Mouse (Mus musculus) hindbrain, embryonic 14.5 days (tissue): ENCODE data around the gene Plin5. TPM values are rescaled to one million over a fixed set of nuclear protein-coding genes. Genes with fewer than 3 reads are reported as not detected.

Experiments
- ATAC-seq: fragments of 200-750 bp; cut with Nextera tagmentation; 2 replicates; pipeline ENCODE4 v1.8.0; 2017; ENCODE audit warnings: moderate number of reproducible peaks, mild to moderate bottlenecking, moderate TSS enrichment, moderate library complexity; ENCODE audit not compliant: low FRiP score
- DNase-seq: peaks from one replicate; pipeline ENCODE4 v3.0.0-alpha.2; 2015; ENCODE audit warnings: low spot score
- H3K27ac ChIP-seq: fragments of 300-500 bp; sonication (generic); 2 replicates; pipeline ENCODE4 v1.5.1; 2014; ENCODE audit warnings: mild to moderate bottlenecking, moderate library complexity
- H3K27me3 ChIP-seq: fragments of 300-500 bp; sonication (generic); 2 replicates; pipeline ENCODE4 v1.6.1; 2014; ENCODE audit warnings: mild to moderate bottlenecking, low read length, mixed read lengths; ENCODE audit not compliant: control insufficient read depth, insufficient read depth
- H3K36me3 ChIP-seq: fragments of 300-500 bp; sonication (generic); replicated peaks from 2 replicates; pipeline ENCODE4 v1.6.1; 2014; ENCODE audit not compliant: control insufficient read depth, insufficient read depth
- H3K4me1 ChIP-seq: fragments of 300-500 bp; sonication (generic); replicated peaks from 2 replicates; pipeline ENCODE4 v1.6.1; 2014; ENCODE audit warnings: antibody characterized with exemption, low read length, mixed read lengths; ENCODE audit not compliant: control insufficient read depth, insufficient read depth
- H3K4me2 ChIP-seq: fragments of 300-500 bp; sonication (generic); replicated peaks from 2 replicates; pipeline ENCODE4 v1.6.1; 2014; ENCODE audit warnings: mild to moderate bottlenecking, moderate library complexity
- H3K4me3 ChIP-seq: fragments of 300-500 bp; sonication (generic); replicated peaks from 2 replicates; pipeline ENCODE4 v1.5.1; 2014; ENCODE audit warnings: mild to moderate bottlenecking, low read length
- H3K9ac ChIP-seq: fragments of 300-500 bp; sonication (generic); 2 replicates; pipeline ENCODE4 v1.6.1; 2014
- H3K9me3 ChIP-seq: fragments of 300-500 bp; sonication (generic); 2 replicates; pipeline ENCODE4 v1.6.1; 2016; ENCODE audit warnings: low read length; ENCODE audit not compliant: control insufficient read depth
- WGBS: fragments of 180-500 bp; shearing (Covaris S2); extraction: QIAGEN DNeasy Blood & Tissue Kit; methylation state at CpG from one replicate; pipeline ENCODE4 v1.1.7; 2014; 5-methylcytosine and 5-hydroxymethylcytosine counted together
- polyA plus RNA-seq: library from polyadenylated mRNA; unstranded; fragments of >200 nt; fragmentation: Nextera tagmentation; extraction: Ambion mirVana; gene quantifications from 2 replicates; pipeline ENCODE4 v1.2.1, GENCODE M21; 2014

Plin5 gene
- polyA plus RNA-seq, 1 experiment from 2014 or later = 1.9 TPM

- ATAC-seq (0 out of 2 replicates have a peak, but pooled peaks have one; percentile 10), DNase-seq (no peak)
- no peaks in the 10 kb centered on the region for H3K9me3 ChIP-seq
- 18% methylated on average over 9 of the region's 9 CpGs for WGBS
- peak overlapping the region; percentile 34 for H3K4me3 ChIP-seq
- H3K9ac ChIP-seq = peak overlapping the region; percentile 71; the same call in 1 of the 2 replicates
- no peak overlapping the region for H3K27ac ChIP-seq
- peaks cover 4% of the 10 kb centered on the region; the same call in 1 of the 2 replicates for H3K4me1 ChIP-seq
- H3K27me3 ChIP-seq = peaks cover 22% of the 10 kb centered on the region; the same call in 1 of the 2 replicates
- peak overlapping the region; percentile 85 for H3K4me2 ChIP-seq
- no peaks in the 10 kb centered on the region for H3K36me3 ChIP-seq
Observed at GRCm38 (mm10) chr17:56148280-56148679, 30.9 kb upstream of the Plin5 start.

- DNase-seq (no peak), ATAC-seq (no peak)
- no peaks in the 10 kb centered on the region for H3K36me3 ChIP-seq
- H3K4me3 ChIP-seq = no peak overlapping the region
- H3K4me2 ChIP-seq = no peak overlapping the region
- H3K27ac ChIP-seq = no peak overlapping the region
- peaks cover 4% of the 10 kb centered on the region; the same call in 1 of the 2 replicates for H3K4me1 ChIP-seq
- peaks cover 22% of the 10 kb centered on the region; the same call in 1 of the 2 replicates for H3K27me3 ChIP-seq
- H3K9ac ChIP-seq = no peak overlapping the region
- 59% methylated on average over 12 of the region's 12 CpGs for WGBS
- no peaks in the 10 kb centered on the region for H3K9me3 ChIP-seq
Observed at GRCm38 (mm10) chr17:56147420-56147819, 30.0 kb upstream of the Plin5 start.

GRCm38 (mm10) chr17:56146131-56146530 is 28.7 kb upstream of the Plin5 start:
- 20% methylated on average over 9 of the region's 9 CpGs for WGBS
- Histone ChIP-seq H3K4me1 (peaks cover 10% of the 10 kb centered on the region; the same call in 1 of the 2 replicates), H3K27ac (no peak overlapping the region), H3K4me2 (no peak overlapping the region), H3K9me3 (no peaks in the 10 kb centered on the region), H3K4me3 (no peak overlapping the region), H3K27me3 (peaks cover 21% of the 10 kb centered on the region; the same call in 1 of the 2 replicates), H3K9ac (no peak overlapping the region), H3K36me3 (no peaks in the 10 kb centered on the region)
- DNase-seq = no peak
- ATAC-seq = no peak

GRCm38 (mm10) chr17:56144546-56144945 is 27.1 kb upstream of the Plin5 start:
- no peak overlapping the region for H3K4me3 ChIP-seq
- H3K4me1 ChIP-seq = peaks cover 10% of the 10 kb centered on the region; the same call in 1 of the 2 replicates
- no peak overlapping the region for H3K4me2 ChIP-seq
- H3K9me3 ChIP-seq = no peaks in the 10 kb centered on the region
- 79% methylated on average over 9 of the region's 9 CpGs for WGBS
- no peak for ATAC-seq
- DNase-seq = no peak
- no peak overlapping the region for H3K27ac ChIP-seq
- H3K9ac ChIP-seq = no peak overlapping the region
- peaks cover 9% of the 10 kb centered on the region; the same call in 1 of the 2 replicates for H3K27me3 ChIP-seq
- no peaks in the 10 kb centered on the region for H3K36me3 ChIP-seq

- Histone ChIP-seq H3K4me2 (peak overlapping the region; percentile 63), H3K27ac (no peak overlapping the region)
Observed at GRCm38 (mm10) chr17:56141702-56142605, 24.6 kb upstream of the Plin5 start.

GRCm38 (mm10) chr17:56139858-56140595 is 22.6 kb upstream of the Plin5 start, which contains the start of gene Sema6b:
TSS of gene Sema6b (minus strand) at chr17:56140343.
- peak within 1 kb of the TSS; percentile 79 for H3K4me2 ChIP-seq
- H3K27me3 ChIP-seq = no peaks in the 10 kb centered on the region
- H3K4me1 ChIP-seq = peaks cover 17% of the 10 kb centered on the region
- peak within 1 kb of the TSS; percentile 85 for H3K4me3 ChIP-seq
- peak within 1 kb of the TSS; percentile 87 for H3K9ac ChIP-seq
- peak within 1 kb of the TSS; percentile 78 for H3K27ac ChIP-seq
- ATAC-seq = peak; percentile 49
- DNase-seq = peak; percentile 79
- H3K36me3 ChIP-seq = no peaks in the 10 kb centered on the region
- no peaks in the 10 kb centered on the region for H3K9me3 ChIP-seq
- WGBS = 1% methylated on average over 76 of the region's 79 CpGs

More at GRCm38 (mm10) chr17:56141702-56142605, 24.6 kb upstream of the Plin5 start:
- Histone ChIP-seq H3K4me1 (peaks cover 17% of the 10 kb centered on the region), H3K36me3 (no peaks in the 10 kb centered on the region), H3K9ac (peak overlapping the region; percentile 57), H3K9me3 (no peaks in the 10 kb centered on the region), H3K4me3 (peak overlapping the region; percentile 39), H3K27me3 (no peaks in the 10 kb centered on the region)
- DNase-seq (peak; percentile 62), ATAC-seq (peak; percentile 44)
- WGBS = under 1% methylated on average over 41 of the region's 47 CpGs

- H3K9me3 ChIP-seq = no peaks in the 10 kb centered on the region
- H3K4me3 ChIP-seq = peak overlapping the region; percentile 85
- H3K4me1 ChIP-seq = peaks cover 18% of the 10 kb centered on the region
- no peaks in the 10 kb centered on the region for H3K27me3 ChIP-seq
- peak overlapping the region; percentile 87 for H3K9ac ChIP-seq
- WGBS = 5% methylated on average over 20 of the region's 21 CpGs
- peak overlapping the region; percentile 79 for H3K4me2 ChIP-seq
- DNase-seq = no peak
- peak overlapping the region; percentile 78 for H3K27ac ChIP-seq
- no peaks in the 10 kb centered on the region for H3K36me3 ChIP-seq
- ATAC-seq = peak; percentile 19
Observed at GRCm38 (mm10) chr17:56139355-56139754, 22.0 kb upstream of the Plin5 start.

- WGBS = 17% methylated on average over 25 of the region's 25 CpGs
- no peaks in the 10 kb centered on the region for H3K36me3 ChIP-seq
- DNase-seq = no peak
- peak overlapping the region; percentile 85 for H3K4me3 ChIP-seq
- H3K9ac ChIP-seq = peak overlapping the region; percentile 87
- H3K4me2 ChIP-seq = peak overlapping the region; percentile 79
- H3K9me3 ChIP-seq = no peaks in the 10 kb centered on the region
- H3K4me1 ChIP-seq = peaks cover 21% of the 10 kb centered on the region
- no peaks in the 10 kb centered on the region for H3K27me3 ChIP-seq
- no peak overlapping the region for H3K27ac ChIP-seq
- no peak for ATAC-seq
Observed at GRCm38 (mm10) chr17:56137839-56138613, 20.6 kb upstream of the Plin5 start.
